Mouse (Mus musculus): ENCODE data around the gene Kif16b. TPM values are rescaled to one million over a fixed set of nuclear protein-coding genes. Genes with fewer than 3 reads are reported as not detected.

Gene Kif16b
- polyA plus RNA-seq (2015; fragmentation: Nextera tagmentation; extraction: Ambion mirVana): 9.2 and 10.1 TPM in 2 replicates

DNA sequence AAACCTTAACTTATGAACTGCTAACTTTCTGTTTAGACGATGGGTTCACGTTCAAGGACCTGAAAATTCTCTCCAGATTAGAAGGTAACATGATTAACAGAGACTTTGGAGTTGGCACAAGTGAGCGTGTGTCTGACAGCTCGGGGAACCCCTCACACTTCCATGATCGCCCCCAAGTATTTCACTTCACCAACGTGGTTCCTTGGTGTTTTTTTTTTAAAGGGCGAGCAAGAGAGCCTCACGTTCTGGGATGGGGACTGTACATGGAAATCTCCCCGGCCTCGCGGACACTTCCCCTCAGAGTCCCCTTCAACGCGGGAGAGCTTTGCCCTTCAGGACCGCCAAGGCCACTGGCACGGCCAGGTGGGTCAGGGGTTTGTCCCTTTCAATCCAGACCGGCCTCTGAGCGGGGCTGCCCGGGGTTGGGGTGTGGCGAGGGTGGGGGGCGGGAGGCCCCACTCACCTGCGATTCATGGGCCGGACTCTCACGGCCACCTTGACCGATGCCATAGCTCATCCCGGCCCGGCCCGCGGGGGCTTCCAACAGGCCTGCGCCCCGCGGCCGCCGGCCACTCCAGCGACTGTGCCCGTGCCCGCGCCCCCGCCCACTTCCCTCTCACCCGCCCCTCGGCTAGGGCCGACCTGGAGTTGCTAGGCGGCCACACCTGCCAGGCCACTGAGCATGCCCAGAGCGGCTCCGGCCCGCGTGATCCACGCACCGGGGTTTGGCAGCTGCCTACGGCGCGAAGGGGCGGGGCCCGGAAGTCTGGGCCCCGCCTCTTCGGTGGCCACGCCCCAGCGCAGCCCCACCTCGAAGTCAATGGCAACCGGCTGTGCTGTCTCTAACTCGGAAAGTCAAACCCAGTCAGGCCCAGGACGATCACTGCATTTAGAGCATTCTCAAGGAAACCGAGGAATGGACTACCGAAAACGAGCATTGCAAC is at the start of gene Kif16b:
Kif16b (minus strand) TSS at position 670 of the 944 bp plus-strand sequence.
- Histone ChIP-seq H3K9ac (peak within 1 kb of the TSS; percentile 78), H3K9me3 (no peaks in the 10 kb centered on the region), H3K36me3 (no peaks in the 10 kb centered on the region), H3K27ac (peak within 1 kb of the TSS; percentile 81), H3K4me3 (peak within 1 kb of the TSS; percentile 88), H3K4me1 (peaks cover 12% of the 10 kb centered on the region), H3K27me3 (no peaks in the 10 kb centered on the region), H3K4me2 (peak within 1 kb of the TSS; percentile 85)
- under 1% methylated on average over 63 of the region's 64 CpGs for WGBS
- ATAC-seq (ENCODE audit: insufficient number of reproducible peaks, low FRiP score, low TSS enrichment, low read depth): peak; percentile 92

DNA sequence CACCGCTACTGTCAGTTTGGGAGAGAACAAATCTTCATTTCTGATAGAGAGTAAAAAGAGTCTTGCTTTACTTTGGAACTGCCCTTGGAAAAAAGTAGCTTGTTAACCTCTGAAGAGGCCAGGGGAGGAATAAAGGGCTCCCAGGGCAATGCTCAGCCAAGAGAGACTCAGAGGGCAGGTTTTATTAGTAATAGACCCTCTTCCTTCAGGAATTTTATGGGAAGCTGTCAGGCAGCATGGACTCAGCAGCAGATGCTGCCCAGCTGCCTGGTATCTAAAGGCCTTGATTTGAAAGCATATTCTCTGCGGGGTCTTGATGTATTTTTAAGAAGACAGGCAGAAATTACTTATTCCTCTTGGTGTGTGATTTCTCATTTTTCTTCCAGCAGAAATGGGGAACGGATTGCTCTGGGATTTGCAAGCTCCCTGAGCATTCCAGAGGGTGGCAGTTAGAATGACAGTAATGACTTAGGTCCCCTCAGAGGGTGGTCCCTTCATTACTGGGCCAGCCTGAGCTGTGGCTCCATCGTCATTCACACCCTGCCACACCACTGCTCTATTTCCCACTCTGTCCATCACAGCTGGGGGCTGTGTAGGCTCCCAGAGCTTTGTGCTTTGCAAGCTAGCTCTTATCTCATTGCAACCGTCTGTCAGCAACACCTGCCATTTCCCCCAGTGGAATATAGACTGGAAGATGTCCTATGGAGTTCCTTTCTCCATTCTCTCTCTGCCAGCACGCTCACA is 39.7 kb upstream of the Kif16b start:
- WGBS: 38% methylated on average over 6 of the region's 6 CpGs
- Histone ChIP-seq H3K4me3 (no peak overlapping the region), H3K9me3 (no peaks in the 10 kb centered on the region), H3K36me3 (no peaks in the 10 kb centered on the region), H3K9ac (no peak overlapping the region), H3K4me2 (no peak overlapping the region), H3K27ac (no peak overlapping the region), H3K4me1 (no peaks in the 10 kb centered on the region), H3K27me3 (no peaks in the 10 kb centered on the region)
- ATAC-seq (ENCODE audit: insufficient number of reproducible peaks, low FRiP score, low TSS enrichment, low read depth): no peak

DNA sequence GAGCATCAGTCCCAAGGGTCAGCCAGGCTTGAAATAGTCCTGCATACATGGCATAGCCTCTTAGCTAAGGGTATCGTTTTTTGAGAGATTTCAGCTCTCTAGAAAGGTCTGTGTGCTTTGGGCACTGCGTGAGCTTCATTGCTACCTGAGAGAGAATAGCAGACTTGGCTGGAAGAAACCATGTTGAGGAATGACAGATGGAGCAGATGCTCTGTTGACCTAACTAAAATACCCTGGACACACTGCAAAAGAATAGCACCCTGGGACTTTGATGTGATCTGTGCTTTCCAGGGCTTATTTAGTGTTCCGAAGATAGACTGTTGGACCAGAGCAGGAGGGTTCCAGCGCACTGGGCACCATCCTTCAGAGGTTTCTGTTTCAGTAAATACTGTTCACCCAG is 29.1 kb upstream of the Kif16b start:
- Histone ChIP-seq H3K27me3 (no peaks in the 10 kb centered on the region), H3K27ac (no peak overlapping the region), H3K9me3 (no peaks in the 10 kb centered on the region), H3K4me3 (no peak overlapping the region), H3K4me2 (no peak overlapping the region), H3K9ac (no peak overlapping the region), H3K36me3 (no peaks in the 10 kb centered on the region), H3K4me1 (no peaks in the 10 kb centered on the region)
- no peak for ATAC-seq (ENCODE audit: insufficient number of reproducible peaks, low FRiP score, low TSS enrichment, low read depth)
- WGBS: 81% methylated on average over 4 of the region's 4 CpGs

DNA sequence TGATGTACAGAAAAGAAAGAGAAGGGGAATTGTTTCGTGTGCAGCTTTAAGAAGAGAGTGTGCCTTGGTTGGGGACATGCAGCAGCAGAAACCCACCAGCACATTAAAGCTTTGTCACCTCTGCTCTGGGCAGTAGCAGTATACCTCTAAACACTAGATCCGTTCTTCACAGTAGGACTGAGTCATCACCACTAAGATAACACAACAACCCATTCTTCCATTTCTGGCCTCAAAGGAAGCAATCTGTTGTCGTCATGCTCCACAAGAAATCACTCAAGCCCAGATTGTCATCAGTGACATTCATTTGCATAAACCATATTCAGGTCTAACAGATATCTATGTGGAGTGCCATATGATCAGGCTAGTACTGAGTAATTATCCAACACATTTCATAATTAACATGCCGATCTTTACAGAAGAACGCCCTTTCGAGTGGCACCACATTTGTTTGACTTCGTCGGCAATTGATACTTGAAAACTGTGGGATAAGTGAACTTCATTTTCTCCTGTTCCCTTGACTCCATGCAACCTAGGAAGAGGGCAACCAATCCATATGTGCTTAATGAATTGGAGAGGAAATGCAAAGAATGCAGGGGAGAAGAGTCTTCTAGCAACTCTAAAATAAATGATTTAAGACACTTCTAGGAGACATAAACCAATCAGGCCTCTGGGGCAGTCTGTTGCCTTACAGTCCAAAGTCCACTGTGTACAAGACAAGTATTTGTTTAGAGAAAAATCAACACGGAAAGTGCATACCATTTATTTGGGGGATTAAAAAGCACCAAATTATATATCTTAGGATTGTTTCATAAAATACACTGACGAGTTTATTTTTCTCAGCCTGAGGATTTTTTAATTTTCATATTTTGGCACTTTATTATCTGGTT is 28.1 kb upstream of the Kif16b start:
- ATAC-seq (ENCODE audit: insufficient number of reproducible peaks, low FRiP score, low TSS enrichment, low read depth): no peak

DNA sequence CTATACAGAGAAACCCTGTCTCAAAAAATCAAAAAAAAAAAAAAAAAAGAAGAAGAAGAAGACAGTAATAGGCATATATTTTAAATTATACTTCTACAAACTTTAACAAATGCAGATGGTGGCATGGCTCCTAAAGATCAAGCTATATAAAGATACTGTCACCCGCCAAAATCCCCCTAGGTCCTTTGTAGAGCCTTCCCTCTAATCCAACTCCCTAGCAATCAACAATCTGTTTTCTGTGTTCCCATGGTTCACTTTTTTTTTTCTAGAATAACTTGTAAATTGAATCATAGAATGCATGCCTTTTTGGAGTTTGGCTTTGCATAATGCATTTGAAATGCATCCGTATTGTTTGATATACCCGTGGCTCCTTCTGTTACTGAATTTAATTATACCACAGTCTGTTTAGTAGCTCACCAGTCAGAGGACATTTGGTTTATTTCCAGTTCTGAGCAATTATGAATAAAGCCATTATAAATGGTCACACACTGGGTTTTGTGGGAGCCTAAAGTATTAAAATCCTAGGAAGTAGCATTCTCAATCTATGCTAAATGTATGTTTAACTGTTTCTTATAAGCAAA is 9.6 kb upstream of the Kif16b start:
- 83% methylated on average over 3 of the region's 3 CpGs for WGBS
- ATAC-seq (ENCODE audit: insufficient number of reproducible peaks, low FRiP score, low TSS enrichment, low read depth): no peak
- H3K4me1 ChIP-seq: no peaks in the 10 kb centered on the region

More for the DNA sequence above, 28.1 kb upstream of the Kif16b start:
- H3K27me3 ChIP-seq: no peaks in the 10 kb centered on the region
- no peak overlapping the region for H3K9ac ChIP-seq
- H3K4me2 ChIP-seq: no peak overlapping the region
- H3K9me3 ChIP-seq: no peaks in the 10 kb centered on the region
- H3K36me3 ChIP-seq: no peaks in the 10 kb centered on the region
- H3K4me1 ChIP-seq: no peaks in the 10 kb centered on the region
- WGBS: 86% methylated on average over 10 of the region's 10 CpGs
- H3K27ac ChIP-seq: no peak overlapping the region
- H3K4me3 ChIP-seq: no peak overlapping the region

DNA sequence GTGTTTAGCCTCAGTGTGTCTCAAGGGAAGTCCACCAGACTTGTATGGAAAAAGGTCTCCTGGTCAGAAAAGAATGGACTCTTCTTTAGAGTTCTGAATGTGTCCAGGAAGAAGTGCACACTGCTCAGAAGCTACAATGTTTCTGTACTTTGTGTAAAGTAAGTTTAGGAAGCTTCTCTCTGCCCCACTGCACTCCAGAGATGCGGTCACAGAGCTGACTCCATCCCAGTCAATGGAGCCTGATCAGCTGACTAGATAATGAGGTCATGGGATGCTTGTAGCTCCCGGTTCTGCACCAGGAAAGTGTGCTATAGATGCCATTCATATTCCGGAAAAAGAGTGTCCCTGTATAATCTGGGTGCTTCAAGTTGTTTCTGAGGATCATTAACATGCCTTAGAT is 7.9 kb upstream of the Kif16b start:
- ATAC-seq (ENCODE audit: insufficient number of reproducible peaks, low FRiP score, low TSS enrichment, low read depth): no peak

More for the DNA sequence above, 9.6 kb upstream of the Kif16b start:
- H3K36me3 ChIP-seq: no peaks in the 10 kb centered on the region
- H3K4me3 ChIP-seq: no peak overlapping the region
- no peak overlapping the region for H3K4me2 ChIP-seq
- H3K9ac ChIP-seq: no peak overlapping the region
- no peaks in the 10 kb centered on the region for H3K9me3 ChIP-seq
- H3K27me3 ChIP-seq: no peaks in the 10 kb centered on the region
- H3K27ac ChIP-seq: no peak overlapping the region

DNA sequence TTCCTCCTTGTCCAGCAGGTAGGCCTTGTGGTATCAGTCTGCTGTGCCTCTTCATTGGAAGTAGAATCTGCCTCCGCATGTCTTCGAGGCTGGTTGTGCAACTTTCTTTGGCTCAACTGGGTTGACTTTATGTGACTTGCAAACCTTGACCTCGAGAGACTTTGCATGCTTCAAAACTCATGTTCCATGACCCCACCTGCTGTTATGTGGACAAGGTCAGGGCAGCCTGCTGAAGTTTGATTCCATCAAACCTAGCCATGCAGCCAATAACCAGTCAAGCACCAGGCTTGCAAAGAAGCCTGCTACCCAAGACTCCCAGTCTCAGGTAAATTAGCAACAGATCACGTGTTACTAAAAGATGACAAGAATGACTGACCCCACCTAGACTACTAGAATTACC is 5.7 kb upstream of the Kif16b start:
- 89% methylated on average over 4 of the region's 4 CpGs for WGBS
- no peak for ATAC-seq (ENCODE audit: insufficient number of reproducible peaks, low FRiP score, low TSS enrichment, low read depth)
- Histone ChIP-seq H3K9ac (no peak overlapping the region), H3K36me3 (no peaks in the 10 kb centered on the region), H3K27ac (no peak overlapping the region), H3K4me1 (peaks cover 12% of the 10 kb centered on the region), H3K27me3 (no peaks in the 10 kb centered on the region), H3K4me2 (no peak overlapping the region), H3K9me3 (no peaks in the 10 kb centered on the region), H3K4me3 (no peak overlapping the region)

More for the DNA sequence above, 7.9 kb upstream of the Kif16b start:
- H3K4me1 ChIP-seq: no peaks in the 10 kb centered on the region
- WGBS: 74% methylated on average over 3 of the region's 3 CpGs
- no peak overlapping the region for H3K27ac ChIP-seq
- H3K4me2 ChIP-seq: no peak overlapping the region
- no peaks in the 10 kb centered on the region for H3K9me3 ChIP-seq
- H3K36me3 ChIP-seq: no peaks in the 10 kb centered on the region
- no peak overlapping the region for H3K9ac ChIP-seq
- no peaks in the 10 kb centered on the region for H3K27me3 ChIP-seq
- H3K4me3 ChIP-seq: no peak overlapping the region

DNA sequence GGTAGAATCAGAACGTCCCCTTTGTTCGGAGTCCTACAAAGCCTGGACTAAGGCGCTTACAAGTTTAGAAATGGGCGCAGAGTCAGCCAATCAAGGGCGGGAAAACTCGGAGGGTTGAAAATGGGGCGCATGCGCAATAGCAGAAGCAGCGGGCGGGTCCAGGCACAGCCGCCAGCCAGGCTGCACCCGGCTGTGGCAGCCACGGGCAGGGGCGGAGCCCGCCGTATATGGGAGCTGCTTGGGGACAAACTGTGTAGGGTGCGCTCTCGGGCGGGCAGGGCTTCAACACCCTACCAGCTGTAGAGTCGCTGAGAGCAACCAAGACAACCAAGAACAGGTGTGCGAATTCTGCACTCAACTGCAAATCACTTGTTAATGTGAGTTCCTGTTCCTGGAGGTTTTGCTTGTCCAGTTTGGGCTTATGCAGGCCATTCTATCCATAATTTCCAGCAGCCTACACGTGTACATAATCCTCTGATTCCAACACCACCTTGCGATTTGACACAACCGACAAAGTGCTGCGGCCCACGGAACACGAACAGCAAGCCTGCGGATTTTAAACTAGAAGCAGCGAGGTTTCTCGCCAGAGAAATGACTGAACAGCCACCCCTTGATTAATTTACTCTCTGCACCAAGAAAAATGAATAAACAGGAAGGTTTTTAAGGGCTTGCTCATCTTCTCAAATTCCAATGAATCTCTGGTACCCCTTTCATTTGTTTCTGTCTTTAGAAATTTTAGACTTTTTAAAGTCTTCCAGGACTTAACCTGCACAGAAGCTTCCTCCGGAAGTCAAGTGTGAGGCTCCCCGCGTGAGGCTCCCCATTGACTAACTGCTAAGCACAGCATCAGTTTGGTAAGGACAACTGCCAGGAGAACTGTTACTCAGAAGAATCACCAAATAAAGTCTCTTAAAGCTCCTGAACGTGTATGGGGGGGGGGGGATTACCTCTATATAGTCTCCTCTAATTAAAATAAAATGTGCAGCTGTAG is 1.9 kb upstream of the Kif16b start:
- Histone ChIP-seq H3K27ac (peak overlapping the region; percentile 79), H3K4me2 (peak overlapping the region; percentile 76), H3K4me3 (peak overlapping the region; percentile 48), H3K27me3 (no peaks in the 10 kb centered on the region), H3K36me3 (no peaks in the 10 kb centered on the region), H3K9ac (peak overlapping the region; percentile 37; the same call in 1 of the 2 replicates), H3K4me1 (peaks cover 12% of the 10 kb centered on the region), H3K9me3 (no peaks in the 10 kb centered on the region)
- ATAC-seq (ENCODE audit: insufficient number of reproducible peaks, low FRiP score, low TSS enrichment, low read depth): peak; percentile 92
- WGBS: 5% methylated on average over 34 of the region's 34 CpGs

DNA sequence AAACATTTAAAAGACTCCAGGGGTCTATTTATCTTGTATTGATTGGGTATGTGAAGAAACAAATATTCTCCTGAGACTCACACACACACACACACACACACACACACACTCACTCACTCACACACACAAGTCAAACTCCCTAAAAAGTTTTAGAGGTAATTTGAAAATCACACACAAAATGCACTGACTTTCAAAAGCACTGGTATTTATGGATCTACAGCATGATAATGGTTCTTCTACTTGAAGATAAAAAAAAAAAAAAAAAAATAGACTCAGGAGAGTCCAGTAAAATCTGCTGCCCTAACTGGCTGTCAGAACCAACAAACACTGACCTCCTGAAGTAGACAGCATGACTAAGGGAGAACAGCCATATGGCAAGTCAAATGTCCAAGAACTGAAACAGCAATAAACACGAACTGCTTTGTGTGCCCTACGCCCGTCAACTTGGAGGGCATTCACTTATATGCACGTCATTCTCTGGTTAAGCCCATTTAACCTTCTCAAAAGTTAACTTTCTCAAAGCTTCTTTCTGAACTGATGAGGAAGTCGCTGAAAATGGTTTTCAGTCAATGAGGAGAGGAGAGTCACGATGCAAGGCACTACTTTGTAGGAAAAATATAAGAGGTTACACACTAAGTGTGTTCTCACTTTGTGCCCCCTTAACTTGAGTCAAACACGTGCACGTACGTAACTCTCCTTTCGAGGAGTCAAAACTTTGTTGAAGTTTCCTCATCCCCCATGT is 1.0 kb downstream of the Kif16b start:
- Histone ChIP-seq H3K4me3 (peak overlapping the region; percentile 88), H3K4me1 (peaks cover 12% of the 10 kb centered on the region), H3K36me3 (no peaks in the 10 kb centered on the region), H3K27ac (no peak overlapping the region), H3K27me3 (no peaks in the 10 kb centered on the region), H3K4me2 (peak overlapping the region; percentile 85), H3K9me3 (no peaks in the 10 kb centered on the region), H3K9ac (no peak overlapping the region)
- no peak for ATAC-seq (ENCODE audit: insufficient number of reproducible peaks, low FRiP score, low TSS enrichment, low read depth)
- 32% methylated on average over 10 of the region's 10 CpGs for WGBS

DNA sequence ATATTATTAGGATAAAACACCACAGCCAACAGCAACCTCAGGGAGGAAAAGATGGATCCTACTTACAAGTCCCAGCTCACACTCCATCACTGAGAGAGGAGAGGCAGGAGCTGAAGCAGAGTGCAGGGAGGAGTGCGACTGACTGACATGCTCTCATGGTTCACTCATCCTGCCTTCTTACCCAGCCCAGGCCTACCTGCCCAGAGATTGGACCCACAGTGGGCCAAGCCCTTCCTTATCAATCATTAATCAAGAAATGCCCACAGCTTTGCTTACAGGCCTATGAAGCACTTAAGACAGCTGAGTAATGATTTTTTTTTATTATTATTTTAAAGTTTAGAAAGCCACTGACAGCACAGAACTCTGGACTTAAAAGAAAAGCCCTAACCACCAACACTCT is 7.6 kb downstream of the Kif16b start:
- no peaks in the 10 kb centered on the region for H3K27me3 ChIP-seq
- WGBS: 68% methylated on average over 1 of the region's 1 CpGs
- no peak for ATAC-seq (ENCODE audit: insufficient number of reproducible peaks, low FRiP score, low TSS enrichment, low read depth)
- 0 out of 2 replicates have a peak, but pooled peaks cover 2% of the 10 kb centered on the region for H3K4me1 ChIP-seq
- H3K9ac ChIP-seq: no peak overlapping the region
- H3K4me3 ChIP-seq: no peak overlapping the region
- H3K9me3 ChIP-seq: no peaks in the 10 kb centered on the region
- no peaks in the 10 kb centered on the region for H3K36me3 ChIP-seq
- no peak overlapping the region for H3K4me2 ChIP-seq
- no peak overlapping the region for H3K27ac ChIP-seq

All from limb, embryonic 15.5 days (tissue).